15 mouse cellular contexts compared by ENCODE assay signal in the genomic region with DNA sequence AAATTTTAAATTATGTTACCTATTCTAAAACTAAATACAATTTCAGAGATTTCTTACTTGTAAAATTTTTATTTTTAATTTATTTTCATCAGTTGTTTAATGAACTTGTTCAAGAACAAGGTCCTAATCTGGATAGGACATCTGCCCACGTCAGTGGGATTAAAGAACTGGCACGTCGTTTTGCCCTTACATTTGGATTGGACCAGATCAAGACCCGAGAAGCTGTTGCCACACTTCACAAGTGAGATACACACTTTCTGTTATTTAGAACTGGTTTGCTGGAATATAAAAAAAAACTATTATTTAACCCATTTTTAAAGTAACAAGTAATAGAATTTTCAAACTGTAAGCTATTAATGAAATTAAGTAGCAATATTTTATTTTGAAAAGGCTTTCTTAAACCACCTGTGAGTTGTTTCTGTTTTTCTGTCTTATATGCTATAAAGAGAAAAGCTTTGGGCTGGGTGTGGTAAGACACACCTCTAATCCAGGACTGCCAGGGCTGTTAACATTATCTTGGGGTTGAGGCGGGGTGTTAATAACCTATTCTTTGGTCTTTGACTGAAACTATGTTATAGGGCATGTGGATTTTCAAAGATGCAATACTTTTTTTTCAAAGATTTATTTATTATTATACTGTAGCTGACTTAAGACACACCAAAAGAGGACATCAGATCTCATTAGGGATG.
"Had no signal": no experiment of that assay in that cellular context is flagged by ENCODE, and none has a peak within 500 bp of the region (broad histone marks: within the 10 kb centered on the region; RNA-seq: fewer than 3 reads in every experiment).

No protein-coding gene starts in this region.

- H3K4me3 ChIP-seq: lung, embryonic 15.5 days; midbrain, embryonic 13.5 days; midbrain, embryonic 15.5 days; neural tube, embryonic 12.5 days; stomach, embryonic 15.5 days had no signal

- H3K9ac ChIP-seq: lung, embryonic 15.5 days; midbrain, embryonic 13.5 days; midbrain, embryonic 15.5 days; neural tube, embryonic 12.5 days; stomach, embryonic 15.5 days had no signal

- H3K4me1 ChIP-seq: lung, embryonic 15.5 days; midbrain, embryonic 13.5 days; midbrain, embryonic 15.5 days; neural tube, embryonic 12.5 days; stomach, embryonic 15.5 days had no signal

- H3K9me3 ChIP-seq: lung, embryonic 15.5 days; midbrain, embryonic 13.5 days; midbrain, embryonic 15.5 days; neural tube, embryonic 12.5 days; stomach, embryonic 15.5 days had no signal

- H3K27ac ChIP-seq: lung, embryonic 15.5 days; macrophage; midbrain, embryonic 13.5 days; midbrain, embryonic 15.5 days; neural tube, embryonic 12.5 days; stomach, embryonic 15.5 days; stomach, postnatal 0 days had no signal

- ATAC-seq: lung, postnatal 0 days; midbrain, embryonic 13.5 days; midbrain, embryonic 15.5 days had no signal

- H3K4me2 ChIP-seq: lung, embryonic 15.5 days; midbrain, embryonic 11.5 days; midbrain, embryonic 13.5 days; midbrain, embryonic 15.5 days; neural tube, embryonic 12.5 days; stomach, embryonic 15.5 days had no signal

- H3K36me3 ChIP-seq: lung, embryonic 15.5 days; midbrain, embryonic 15.5 days had no signal

- DNase-seq: lung, adult 2 months; lung, postnatal 14 days; lung, postnatal 36 days; right cerebral cortex, postnatal 14 days; thymus, adult 2 months; thymus, postnatal 25 days had no signal

- H3K27me3 ChIP-seq: lung, embryonic 15.5 days; midbrain, embryonic 13.5 days; midbrain, embryonic 15.5 days; neural tube, embryonic 12.5 days; stomach, embryonic 15.5 days had no signal
